Mouse (Mus musculus): ENCODE measurements at regions not wholly inside any gene's neighbourhood (a gene's known extent, or its start where the extent isn't known, plus 50 kb on each side); places are given as distances from the start of the nearest gene placed in this dataset.

- ATAC-seq (ENCODE audit: insufficient number of reproducible peaks, insufficient read depth, low FRiP score, low read depth) = no peak
- no peaks in the 10 kb centered on the region for H3K36me3 ChIP-seq (ENCODE audit: control insufficient read depth, insufficient read depth, low read length)
- H3K27ac ChIP-seq (ENCODE audit: low read length) = no peak overlapping the region
- H3K4me3 ChIP-seq (ENCODE audit: low read depth, low read length) = no peak overlapping the region
- no peak overlapping the region for H3K4me2 ChIP-seq (replicated peaks; ENCODE audit: low read depth, low read length)
- 80% methylated on average over 2 of the region's 2 CpGs for WGBS
- no peak overlapping the region for H3K9ac ChIP-seq (replicated peaks; ENCODE audit: low read depth, low read length)
- H3K4me1 ChIP-seq (ENCODE audit: control insufficient read depth, insufficient read depth, low read length) = no peaks in the 10 kb centered on the region
- H3K9me3 ChIP-seq (ENCODE audit: control insufficient read depth, low read depth, low read length) = no peaks in the 10 kb centered on the region
- no peaks in the 10 kb centered on the region for H3K27me3 ChIP-seq (ENCODE audit: control insufficient read depth, insufficient read depth, low read length)
Measured at GRCm38 (mm10) chr10:10270297-10270696, 201.8 kb downstream of the Adgb start.

GRCm38 (mm10) chr10:10252540-10253318 is 219.4 kb downstream of the Adgb start:
- Histone ChIP-seq H3K9ac (replicated peaks; ENCODE audit: low read depth, low read length) (no peak overlapping the region), H3K9me3 (ENCODE audit: control insufficient read depth, low read depth, low read length) (no peaks in the 10 kb centered on the region), H3K27ac (ENCODE audit: low read length) (no peak overlapping the region), H3K27me3 (ENCODE audit: control insufficient read depth, insufficient read depth, low read length) (no peaks in the 10 kb centered on the region), H3K4me1 (ENCODE audit: control insufficient read depth, insufficient read depth, low read length) (no peaks in the 10 kb centered on the region), H3K4me2 (replicated peaks; ENCODE audit: low read depth, low read length) (no peak overlapping the region), H3K36me3 (ENCODE audit: control insufficient read depth, insufficient read depth, low read length) (no peaks in the 10 kb centered on the region), H3K4me3 (ENCODE audit: low read depth, low read length) (no peak overlapping the region)
- WGBS = 81% methylated on average over 8 of the region's 8 CpGs
- no peak for ATAC-seq (ENCODE audit: insufficient number of reproducible peaks, insufficient read depth, low FRiP score, low read depth)

- no peak overlapping the region for H3K4me2 ChIP-seq (replicated peaks; ENCODE audit: low read depth, low read length)
- WGBS = 73% methylated on average over 7 of the region's 7 CpGs
- no peak overlapping the region for H3K4me3 ChIP-seq (ENCODE audit: low read depth, low read length)
- H3K27me3 ChIP-seq (ENCODE audit: control insufficient read depth, insufficient read depth, low read length) = no peaks in the 10 kb centered on the region
- H3K9ac ChIP-seq (replicated peaks; ENCODE audit: low read depth, low read length) = no peak overlapping the region
- H3K4me1 ChIP-seq (ENCODE audit: control insufficient read depth, insufficient read depth, low read length) = no peaks in the 10 kb centered on the region
- no peak for ATAC-seq (ENCODE audit: insufficient number of reproducible peaks, insufficient read depth, low FRiP score, low read depth)
- no peaks in the 10 kb centered on the region for H3K36me3 ChIP-seq (ENCODE audit: control insufficient read depth, insufficient read depth, low read length)
- H3K27ac ChIP-seq (ENCODE audit: low read length) = no peak overlapping the region
- no peaks in the 10 kb centered on the region for H3K9me3 ChIP-seq (ENCODE audit: control insufficient read depth, low read depth, low read length)
Measured at GRCm38 (mm10) chr10:10252136-10252535, 220.0 kb downstream of the Adgb start.

GRCm38 (mm10) chr10:10234894-10235523 is 237.1 kb downstream of the Adgb start:
- Histone ChIP-seq H3K4me2 (replicated peaks; ENCODE audit: low read depth, low read length) (no peak overlapping the region), H3K9me3 (ENCODE audit: control insufficient read depth, low read depth, low read length) (no peaks in the 10 kb centered on the region), H3K4me1 (ENCODE audit: control insufficient read depth, insufficient read depth, low read length) (no peaks in the 10 kb centered on the region), H3K27ac (ENCODE audit: low read length) (no peak overlapping the region), H3K9ac (replicated peaks; ENCODE audit: low read depth, low read length) (no peak overlapping the region), H3K27me3 (ENCODE audit: control insufficient read depth, insufficient read depth, low read length) (no peaks in the 10 kb centered on the region), H3K36me3 (ENCODE audit: control insufficient read depth, insufficient read depth, low read length) (no peaks in the 10 kb centered on the region), H3K4me3 (ENCODE audit: low read depth, low read length) (no peak overlapping the region)
- no peak for ATAC-seq (ENCODE audit: insufficient number of reproducible peaks, insufficient read depth, low FRiP score, low read depth)
- 86% methylated on average over 14 of the region's 14 CpGs for WGBS

GRCm38 (mm10) chr10:10224582-10225144 is 247.5 kb downstream of the Adgb start:
- 89% methylated on average over 6 of the region's 6 CpGs for WGBS

GRCm38 (mm10) chr10:10219726-10220125 is 252.4 kb downstream of the Adgb start:
- 86% methylated on average over 4 of the region's 4 CpGs for WGBS
- Histone ChIP-seq H3K9ac (replicated peaks; ENCODE audit: low read depth, low read length) (no peak overlapping the region), H3K9me3 (ENCODE audit: control insufficient read depth, low read depth, low read length) (no peaks in the 10 kb centered on the region), H3K4me2 (replicated peaks; ENCODE audit: low read depth, low read length) (no peak overlapping the region), H3K4me3 (ENCODE audit: low read depth, low read length) (no peak overlapping the region), H3K27me3 (ENCODE audit: control insufficient read depth, insufficient read depth, low read length) (no peaks in the 10 kb centered on the region), H3K4me1 (ENCODE audit: control insufficient read depth, insufficient read depth, low read length) (no peaks in the 10 kb centered on the region), H3K27ac (ENCODE audit: low read length) (no peak overlapping the region), H3K36me3 (ENCODE audit: control insufficient read depth, insufficient read depth, low read length) (no peaks in the 10 kb centered on the region)
- no peak for ATAC-seq (ENCODE audit: insufficient number of reproducible peaks, insufficient read depth, low FRiP score, low read depth)

More at GRCm38 (mm10) chr10:10224582-10225144, 247.5 kb downstream of the Adgb start:
- no peak overlapping the region for H3K27ac ChIP-seq (ENCODE audit: low read length)
- no peak overlapping the region for H3K4me3 ChIP-seq (ENCODE audit: low read depth, low read length)
- H3K9me3 ChIP-seq (ENCODE audit: control insufficient read depth, low read depth, low read length) = no peaks in the 10 kb centered on the region
- no peaks in the 10 kb centered on the region for H3K36me3 ChIP-seq (ENCODE audit: control insufficient read depth, insufficient read depth, low read length)
- no peak overlapping the region for H3K4me2 ChIP-seq (replicated peaks; ENCODE audit: low read depth, low read length)
- H3K4me1 ChIP-seq (ENCODE audit: control insufficient read depth, insufficient read depth, low read length) = no peaks in the 10 kb centered on the region
- ATAC-seq (ENCODE audit: insufficient number of reproducible peaks, insufficient read depth, low FRiP score, low read depth) = no peak
- no peak overlapping the region for H3K9ac ChIP-seq (replicated peaks; ENCODE audit: low read depth, low read length)
- H3K27me3 ChIP-seq (ENCODE audit: control insufficient read depth, insufficient read depth, low read length) = no peaks in the 10 kb centered on the region

- no peaks in the 10 kb centered on the region for H3K9me3 ChIP-seq (ENCODE audit: control insufficient read depth, low read depth, low read length)
- H3K36me3 ChIP-seq (ENCODE audit: control insufficient read depth, insufficient read depth, low read length) = no peaks in the 10 kb centered on the region
- no peak overlapping the region for H3K9ac ChIP-seq (replicated peaks; ENCODE audit: low read depth, low read length)
- no peak overlapping the region for H3K27ac ChIP-seq (ENCODE audit: low read length)
- ATAC-seq (ENCODE audit: insufficient number of reproducible peaks, insufficient read depth, low FRiP score, low read depth) = no peak
- no peaks in the 10 kb centered on the region for H3K4me1 ChIP-seq (ENCODE audit: control insufficient read depth, insufficient read depth, low read length)
- H3K4me2 ChIP-seq (replicated peaks; ENCODE audit: low read depth, low read length) = no peak overlapping the region
- H3K27me3 ChIP-seq (ENCODE audit: control insufficient read depth, insufficient read depth, low read length) = no peaks in the 10 kb centered on the region
- H3K4me3 ChIP-seq (ENCODE audit: low read depth, low read length) = no peak overlapping the region
- WGBS = 76% methylated on average over 3 of the region's 3 CpGs
Measured at GRCm38 (mm10) chr10:10216892-10217291, 255.2 kb downstream of the Adgb start.

GRCm38 (mm10) chr10:10215376-10215775 is 256.8 kb downstream of the Adgb start:
- H3K36me3 ChIP-seq (ENCODE audit: control insufficient read depth, insufficient read depth, low read length) = no peaks in the 10 kb centered on the region
- H3K4me3 ChIP-seq (ENCODE audit: low read depth, low read length) = no peak overlapping the region
- no peaks in the 10 kb centered on the region for H3K4me1 ChIP-seq (ENCODE audit: control insufficient read depth, insufficient read depth, low read length)
- H3K9ac ChIP-seq (replicated peaks; ENCODE audit: low read depth, low read length) = no peak overlapping the region
- WGBS = 72% methylated on average over 5 of the region's 5 CpGs
- no peaks in the 10 kb centered on the region for H3K9me3 ChIP-seq (ENCODE audit: control insufficient read depth, low read depth, low read length)
- no peak for ATAC-seq (ENCODE audit: insufficient number of reproducible peaks, insufficient read depth, low FRiP score, low read depth)
- H3K4me2 ChIP-seq (replicated peaks; ENCODE audit: low read depth, low read length) = no peak overlapping the region
- H3K27me3 ChIP-seq (ENCODE audit: control insufficient read depth, insufficient read depth, low read length) = no peaks in the 10 kb centered on the region
- H3K27ac ChIP-seq (ENCODE audit: low read length) = no peak overlapping the region

Data from stomach, embryonic 14.5 days (tissue).